Mouse (Mus musculus) frontal cortex, postnatal 25 days (tissue): ENCODE results near the gene Myo1a.
"Not testable (repeated sequence)": the region's sequence is repeated elsewhere in the genome, so short reads cannot be mapped to it uniquely, and the experiment has no call there.

Experiments
- DNase-seq, 2 experiments: peaks; one replicate each; pipeline ENCODE4 v3.0.0; 2022; ENCODE audit warnings: low spot score in 2 of 2

The Myo1a gene

DNA sequence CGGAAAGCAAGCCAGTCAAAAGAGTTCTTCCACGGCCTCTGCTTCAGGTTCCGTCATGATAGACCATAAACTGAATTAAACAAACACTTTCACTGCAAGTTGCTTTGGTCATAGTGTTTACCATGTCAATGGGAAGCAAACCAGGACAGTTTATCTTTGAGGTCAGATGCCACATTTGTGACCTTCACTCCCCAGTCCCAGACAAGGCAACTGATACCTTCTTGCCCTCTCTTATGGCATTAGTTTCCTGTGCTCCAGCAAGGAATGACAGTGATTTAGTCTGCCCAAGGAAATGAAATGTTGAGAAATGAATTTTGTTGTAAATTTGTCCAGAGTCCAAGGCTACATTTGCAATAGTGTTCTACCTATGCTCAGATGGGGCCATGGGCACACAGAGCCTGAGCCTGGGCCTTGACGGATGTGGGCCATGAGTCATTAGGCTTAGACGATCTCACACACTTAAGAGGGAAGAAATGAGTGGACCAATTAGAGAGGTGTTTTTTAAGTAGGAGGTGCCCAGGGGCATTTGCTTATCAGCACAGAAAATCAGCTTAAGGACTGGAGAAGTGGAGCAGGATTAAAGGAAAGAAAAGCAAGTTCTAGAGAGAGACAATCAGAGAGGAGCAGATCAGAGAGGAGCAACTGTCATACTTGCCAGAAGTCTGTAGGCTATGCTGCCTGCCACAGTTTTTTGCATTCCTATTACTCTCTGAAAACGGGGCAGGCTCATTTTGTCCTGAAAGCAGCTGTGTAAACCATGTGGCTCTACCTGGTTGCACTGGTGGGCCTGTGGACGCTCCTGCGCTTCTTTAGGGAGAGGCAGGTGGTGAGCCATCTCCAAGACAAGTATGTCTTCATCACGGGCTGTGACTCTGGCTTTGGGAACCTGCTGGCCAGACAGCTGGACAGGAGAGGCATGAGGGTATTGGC is 54.5 kb downstream of the Myo1a start, which contains the start of the genes Rdh1 and Rdh16f1:
Gene Rdh1, plus strand, starts transcription at position 541 of the 930 bp plus-strand sequence.
Gene Rdh16f1, plus strand, starts transcription at position 607 of the 930 bp plus-strand sequence.
- DNase-seq = no peak

DNA sequence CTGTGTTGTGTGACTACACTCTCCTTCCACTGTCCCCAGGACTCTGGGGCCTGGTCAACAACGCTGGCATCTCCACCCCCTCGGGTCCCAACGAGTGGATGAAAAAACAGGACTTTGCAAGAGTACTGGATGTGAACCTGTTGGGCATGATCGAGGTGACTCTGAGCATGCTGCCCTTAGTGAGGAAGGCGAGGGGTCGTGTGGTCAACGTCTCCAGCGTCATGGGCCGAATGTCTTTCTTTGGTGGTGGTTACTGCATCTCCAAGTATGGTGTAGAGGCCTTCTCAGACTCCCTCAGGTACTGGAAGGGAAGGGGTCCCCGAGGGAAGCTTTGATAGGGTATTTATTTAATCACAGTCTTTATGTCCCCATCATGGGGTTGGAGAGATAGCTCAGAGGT is 58.0 kb downstream of the Myo1a start:
- not testable (repeated sequence) for DNase-seq

DNA sequence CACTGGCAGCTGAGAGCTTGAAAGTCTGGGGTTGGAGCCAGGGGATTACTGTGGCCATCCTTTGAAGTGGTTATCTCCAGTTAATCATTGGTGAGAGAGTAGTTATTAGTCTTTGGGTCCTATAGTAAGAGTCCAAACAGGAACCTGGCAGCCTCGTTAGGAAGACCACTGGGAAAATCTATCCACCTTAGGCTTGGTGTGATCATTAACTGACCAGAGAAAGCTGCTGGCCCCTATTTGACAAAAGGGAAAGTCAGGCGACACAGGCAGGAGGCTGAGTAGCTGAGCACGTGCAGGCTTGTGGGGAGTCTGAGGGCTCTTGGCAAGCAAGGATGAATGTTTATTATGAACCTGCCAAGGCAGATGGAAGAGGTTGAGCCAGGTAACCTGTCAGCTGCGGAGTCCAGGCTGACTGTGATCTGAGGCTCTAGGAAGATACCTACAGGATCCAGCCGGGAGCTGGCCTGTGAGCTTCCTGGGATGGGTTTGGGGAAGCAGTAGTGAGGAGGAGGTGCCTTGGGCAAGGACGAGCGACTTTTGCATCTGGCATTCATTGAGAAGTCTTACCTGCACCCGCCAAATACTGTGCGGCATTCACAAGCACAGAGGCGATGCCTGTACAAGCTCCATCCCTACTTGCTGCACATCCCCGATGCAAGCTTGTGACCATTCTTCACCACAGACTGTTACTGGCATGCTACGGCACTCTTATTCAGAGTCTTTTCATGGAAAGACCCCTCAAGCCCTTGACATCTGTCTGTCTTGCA is 59.1 kb downstream of the Myo1a start:
- DNase-seq = no peak

DNA sequence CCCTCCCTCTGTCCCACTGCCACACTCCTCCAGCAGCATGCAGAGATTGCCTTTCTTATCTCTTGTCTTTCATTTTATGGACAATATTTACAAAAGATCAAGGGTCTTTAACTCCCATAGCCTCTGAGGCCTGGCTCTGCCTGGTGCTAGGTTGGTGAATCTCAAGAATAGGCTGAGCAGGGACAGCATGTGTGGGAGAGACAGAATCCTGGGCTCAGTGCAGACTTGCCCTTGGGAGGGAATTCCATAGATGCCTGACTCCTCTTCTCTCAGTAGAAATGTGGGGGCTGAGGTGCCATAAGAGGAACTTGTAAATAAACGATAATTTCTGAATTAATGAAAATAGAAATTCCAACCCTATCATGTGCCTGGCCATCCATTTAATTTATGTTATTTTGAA is 61.6 kb downstream of the Myo1a start:
- DNase-seq = no peak
